Mouse (Mus musculus) heart, adult 2 months (tissue): ENCODE measurements around the gene Acsf3.

Source experiments
- CTCF ChIP-seq: fragments of 200-600 bp; IDR thresholded peaks from 2 replicates; pipeline ENCODE4 v1.8.1; 2022; ENCODE audit warnings: antibody characterized with exemption, mild to moderate bottlenecking, moderate library complexity
- EP300 ChIP-seq: fragments of 200-500 bp; IDR thresholded peaks from 2 replicates; pipeline ENCODE4 v1.6.1; 2011; ENCODE audit warnings: low read depth, low read length, control low read depth; ENCODE audit not compliant: insufficient read depth

DNA sequence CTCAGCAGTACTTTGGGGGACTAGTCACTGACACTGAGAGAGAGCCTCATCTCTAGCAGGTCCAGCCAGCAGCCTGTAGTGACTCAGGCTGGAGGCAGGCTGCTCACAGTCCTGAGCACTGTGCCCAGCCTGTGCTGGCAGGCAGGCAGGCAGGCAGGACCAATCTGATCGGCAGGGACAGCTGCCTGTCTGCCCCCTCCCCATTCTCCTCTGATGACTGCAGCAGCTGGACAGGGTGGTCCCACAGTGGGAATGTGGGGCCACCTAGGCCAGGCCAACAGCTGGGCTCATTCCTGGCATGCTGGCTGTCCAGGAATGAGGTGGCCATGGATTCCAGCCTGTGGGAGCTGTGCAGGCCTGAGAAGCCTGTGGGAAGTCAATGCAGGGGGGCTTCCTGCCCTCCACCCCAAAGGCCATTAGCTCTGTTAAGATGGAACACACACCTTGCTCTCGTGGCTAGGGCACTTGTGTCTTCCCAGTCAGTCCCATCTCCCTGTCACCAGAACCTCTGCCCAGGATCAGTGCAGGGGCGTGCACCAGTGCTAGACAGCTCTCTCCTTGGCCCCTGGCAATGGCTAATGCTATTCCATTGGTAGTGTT lies 75.5 kb downstream of the Acsf3 start:
- no peak for TF ChIP-seq EP300
- TF ChIP-seq CTCF: no peak
